Mouse (Mus musculus): ENCODE measurements at regions not wholly inside any gene's neighbourhood (a gene's known extent, or its start where the extent isn't known, plus 50 kb on each side); places are given as distances from the start of the nearest gene placed in this dataset.

GRCm38 (mm10) chr3:138655479-138655878, 86.5 kb upstream of the Tspan5 start:
- in situ Hi-C loops (cut with MboI, MseI): loop anchor here (25.0 kb wide), 1 partner anchor 1832 kb away; no protein-coding TSS in a partner anchor

GRCm38 (mm10) chr3:138662625-138663024, 79.4 kb upstream of the Tspan5 start:
- in situ Hi-C loops (cut with MboI, MseI): loop anchor here (25.0 kb wide), 1 partner anchor 1825 kb away; no protein-coding TSS in a partner anchor

- in situ Hi-C loops (cut with MboI, MseI): loop anchor here (25.0 kb wide), 1 partner anchor 1819 kb away; no protein-coding TSS in a partner anchor
Observed at GRCm38 (mm10) chr3:138668394-138669092, 73.5 kb upstream of the Tspan5 start.

DNA sequence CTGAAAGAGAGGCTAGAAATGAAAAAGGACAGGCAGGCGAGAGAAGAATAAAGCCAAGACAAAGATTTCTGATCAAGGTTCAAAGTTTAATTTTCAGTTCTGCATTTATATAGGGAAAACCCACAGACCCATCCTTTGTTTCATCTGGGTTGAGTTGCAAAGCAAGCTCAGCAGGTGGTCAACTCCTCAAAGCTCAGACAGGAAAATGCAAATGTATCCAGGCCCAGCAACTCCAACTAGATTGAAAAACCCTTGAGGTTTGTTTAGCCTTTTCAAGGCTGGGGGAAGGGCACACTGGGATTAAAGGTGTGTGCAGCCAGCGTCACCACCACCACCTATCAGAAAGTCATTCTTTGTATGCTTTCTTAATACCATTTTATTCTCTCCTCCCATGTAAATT, 66.1 kb upstream of the Tspan5 start:
- in situ Hi-C loops (cut with MboI, MseI): no loop called here

GRCm38 (mm10) chr3:138678351-138678750, 63.6 kb upstream of the Tspan5 start:
- in situ Hi-C loops (cut with MboI, MseI): no loop called here

DNA sequence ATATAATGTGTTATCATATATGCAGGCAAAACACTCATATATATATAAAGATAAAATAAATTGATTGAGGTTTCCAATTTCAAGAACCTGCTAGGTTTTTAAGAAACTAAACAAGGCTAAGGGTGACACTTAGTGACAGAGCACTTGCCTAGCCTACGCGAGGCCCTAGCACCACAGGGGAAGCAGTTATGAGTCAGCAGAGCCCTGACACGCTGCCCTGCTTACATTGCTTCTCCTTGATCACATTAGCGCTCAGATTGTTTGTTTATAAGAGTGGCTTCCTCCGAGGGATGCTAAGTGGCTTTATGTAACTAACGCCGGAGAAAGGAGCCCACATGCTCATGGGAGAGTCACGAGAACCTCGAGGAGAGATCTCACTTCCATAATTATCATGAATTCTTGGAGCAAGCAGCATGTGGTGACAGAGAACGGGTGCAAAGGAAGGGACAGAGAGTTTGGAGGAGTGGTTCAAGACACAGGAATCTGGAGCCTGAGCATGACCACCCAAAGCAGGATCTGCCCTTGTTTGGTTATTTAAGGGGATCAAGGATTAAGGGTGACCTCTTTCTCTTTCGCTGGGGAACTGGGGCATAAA, 55.3 kb upstream of the Tspan5 start:
- in situ Hi-C loops (cut with MboI, MseI): no loop called here

DNA sequence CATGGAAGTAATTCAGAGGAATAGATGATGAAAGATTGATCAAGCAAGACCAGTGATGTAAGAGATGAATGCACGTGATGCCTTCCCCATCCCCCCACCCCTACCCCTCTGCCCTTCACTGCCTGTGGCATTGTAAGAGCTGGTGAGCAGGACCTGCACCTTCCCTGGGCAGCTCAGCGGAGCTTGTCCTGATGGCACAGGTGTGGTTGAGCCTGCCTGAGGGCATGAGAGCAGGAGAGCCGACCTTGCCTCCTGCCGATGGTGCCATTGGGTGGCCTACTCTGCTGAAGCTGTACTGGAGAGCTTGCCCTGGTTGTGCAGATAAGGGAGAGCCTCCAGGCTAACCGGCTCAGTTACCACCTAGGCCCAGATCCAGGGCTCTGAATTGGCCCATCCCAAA, 53.4 kb upstream of the Tspan5 start:
- in situ Hi-C loops (cut with MboI, MseI): no loop called here

Data from regulatory T cell (primary cell).